In genomic region chr5:24023226-24023625, GRCm38 (mm10) we compare ENCODE assay signal across 26 mouse cellular contexts.
"Had no signal": no experiment of that assay in that cellular context is flagged by ENCODE, and none has a peak within 500 bp of the region (broad histone marks: within the 10 kb centered on the region; RNA-seq: fewer than 3 reads in every experiment).

No protein-coding gene starts in this region.

- H3K4me1 ChIP-seq: embryonic facial prominence, embryonic 12.5 days; embryonic facial prominence, embryonic 15.5 days had no signal

- H3K4me2 ChIP-seq: embryonic facial prominence, embryonic 12.5 days; embryonic facial prominence, embryonic 13.5 days; embryonic facial prominence, embryonic 15.5 days; forebrain, embryonic 12.5 days; forebrain, embryonic 13.5 days; forebrain, embryonic 15.5 days had no signal

- H3K4me3 ChIP-seq: embryonic facial prominence, embryonic 10.5 days; embryonic facial prominence, embryonic 12.5 days; embryonic facial prominence, embryonic 13.5 days; embryonic facial prominence, embryonic 15.5 days; erythroblast, embryonic 14.5 days; forebrain, embryonic 10.5 days; forebrain, embryonic 12.5 days; forebrain, embryonic 13.5 days; forebrain, embryonic 15.5 days; gastrocnemius, adult 2 months; heart, embryonic 10.5 days had no signal

- H3K9ac ChIP-seq: embryonic facial prominence, embryonic 12.5 days; embryonic facial prominence, embryonic 13.5 days; embryonic facial prominence, embryonic 15.5 days; forebrain, embryonic 12.5 days; forebrain, embryonic 13.5 days; forebrain, embryonic 15.5 days; forebrain, postnatal 0 days had no signal

- H3K9me3 ChIP-seq: embryonic facial prominence, embryonic 10.5 days; embryonic facial prominence, embryonic 12.5 days; embryonic facial prominence, embryonic 13.5 days; embryonic facial prominence, embryonic 15.5 days; forebrain, embryonic 10.5 days; forebrain, embryonic 12.5 days; forebrain, embryonic 13.5 days; forebrain, embryonic 15.5 days; heart, embryonic 10.5 days had no signal

- H3K27ac ChIP-seq: embryonic facial prominence, embryonic 10.5 days; embryonic facial prominence, embryonic 12.5 days; embryonic facial prominence, embryonic 13.5 days; embryonic facial prominence, embryonic 15.5 days; forebrain, embryonic 10.5 days; forebrain, embryonic 12.5 days; forebrain, embryonic 13.5 days; forebrain, embryonic 15.5 days; gastrocnemius, adult 2 months; heart, embryonic 10.5 days had no signal

- H3K27me3 ChIP-seq: embryonic facial prominence, embryonic 12.5 days; embryonic facial prominence, embryonic 13.5 days; embryonic facial prominence, embryonic 15.5 days; forebrain, embryonic 12.5 days; forebrain, embryonic 13.5 days; forebrain, embryonic 15.5 days had no signal

- DNase-seq: cerebellum, adult 9-10 months; cerebellum, adult 9-11 months; cerebellum, postnatal 10 days; cerebellum, postnatal 14 days; cerebellum, postnatal 25 days; cerebellum, postnatal 36 days; embryo, embryonic 11 days; forebrain, postnatal 0 days; gastrocnemius, adult 2 months; gastrocnemius, postnatal 10 days; gastrocnemius, postnatal 14 days; gastrocnemius, postnatal 25 days; gastrocnemius, postnatal 36 days; heart, adult 18-20 months had no signal

- H3K36me3 ChIP-seq: embryonic facial prominence, embryonic 12.5 days; embryonic facial prominence, embryonic 15.5 days; forebrain, embryonic 12.5 days; forebrain, embryonic 15.5 days had no signal

- ATAC-seq: forebrain, embryonic 13.5 days; forebrain, embryonic 14.5 days; forebrain, embryonic 15.5 days; forebrain, embryonic 16.5 days; forebrain, postnatal 0 days had no signal
